Mouse (Mus musculus) left cerebral cortex, adult 8-10 months (tissue): ENCODE measurements around the gene Krtap2-4. TPM values are rescaled to one million over a fixed set of nuclear protein-coding genes. Genes with fewer than 3 reads are reported as not detected.
A peak's percentile ranks its signal among the peaks of the same experiment; 100 is the strongest.
"Not testable (repeated sequence)": the region's sequence is repeated elsewhere in the genome, so short reads cannot be mapped to it uniquely, and the experiment has no call there.

ENCODE experiments used
- DNase-seq, 2 experiments: peaks; one replicate each; pipeline ENCODE4 v3.0.0; 2022; ENCODE audit warnings: low spot score in 2 of 2
- total RNA-seq, 4 experiments: library from RNA; stranded (reverse); gene quantifications; 2 replicates each; pipeline ENCODE4 v1.2.4; 2022

Gene Krtap2-4
- total RNA-seq = not detected

DNA sequence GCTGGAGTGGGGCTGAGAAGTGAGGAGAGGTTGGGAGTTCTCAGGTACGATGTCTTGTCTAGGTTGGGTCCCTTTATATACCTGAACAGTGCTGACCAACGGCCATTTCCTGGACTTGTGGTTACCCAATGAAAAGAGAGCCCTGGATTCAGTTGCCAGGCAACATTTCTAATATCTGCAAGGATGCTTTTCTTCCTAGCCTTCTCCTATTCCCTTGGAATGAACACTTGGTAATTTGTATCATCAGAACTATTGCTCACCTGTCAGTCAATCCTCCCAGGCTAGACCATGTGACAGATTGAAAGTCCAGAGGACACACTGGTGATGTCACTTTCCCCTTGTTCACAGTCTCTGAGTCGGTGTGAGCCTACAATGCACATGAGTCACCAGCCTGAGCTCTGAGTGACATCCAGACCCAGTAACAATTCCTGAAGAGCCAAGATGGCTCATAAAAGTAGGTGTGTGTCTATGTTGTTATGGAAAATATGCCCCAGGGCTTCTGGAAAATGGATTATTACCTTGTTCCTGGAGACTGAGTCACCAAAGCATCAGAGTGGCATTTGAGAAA, at the start of gene Krtap2-4:
TSS of gene Krtap2-4 (minus strand) at position 51 of the 568 bp plus-strand sequence.
- DNase-seq = no peak

DNA sequence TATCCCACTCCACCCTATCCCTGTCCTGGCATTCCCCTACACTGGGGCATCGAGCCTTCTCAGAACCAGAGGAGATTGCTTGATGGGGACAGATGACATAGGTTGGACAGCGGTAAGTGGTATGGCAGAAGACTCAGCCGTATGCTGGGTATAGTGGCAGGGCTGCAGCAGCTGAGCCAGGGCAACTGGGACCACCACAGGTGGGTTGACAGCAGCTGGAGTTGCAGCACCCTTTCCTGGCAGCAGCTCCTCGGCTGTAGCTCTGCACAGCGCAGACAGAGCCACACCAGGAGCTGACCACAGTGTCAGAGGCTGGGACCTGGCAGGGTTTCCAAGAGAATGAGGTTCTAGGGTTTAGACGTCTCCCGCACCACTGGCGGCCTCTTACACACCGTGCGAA, 48.2 kb upstream of the Krtap2-4 start:
- DNase-seq = no peak

DNA sequence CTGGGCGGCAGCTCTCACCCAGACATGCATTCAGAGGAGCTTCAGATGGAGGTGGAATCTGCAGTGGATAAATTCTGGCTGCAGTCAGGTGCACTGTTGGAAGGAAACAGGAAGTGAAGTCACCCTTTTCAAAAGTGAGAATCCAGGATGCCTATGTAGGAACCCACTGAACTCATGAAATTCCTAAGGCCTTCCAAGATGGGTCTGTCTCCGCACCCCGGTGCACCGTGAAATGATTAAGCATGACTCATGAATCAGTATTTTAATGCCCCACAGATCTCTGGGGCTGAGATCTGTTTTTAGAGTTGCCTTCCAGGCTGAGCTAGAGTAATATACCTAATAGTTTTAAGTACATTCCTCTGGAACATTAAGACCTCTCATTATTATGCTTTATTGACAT, 44.6 kb upstream of the Krtap2-4 start:
- DNase-seq = no peak

DNA sequence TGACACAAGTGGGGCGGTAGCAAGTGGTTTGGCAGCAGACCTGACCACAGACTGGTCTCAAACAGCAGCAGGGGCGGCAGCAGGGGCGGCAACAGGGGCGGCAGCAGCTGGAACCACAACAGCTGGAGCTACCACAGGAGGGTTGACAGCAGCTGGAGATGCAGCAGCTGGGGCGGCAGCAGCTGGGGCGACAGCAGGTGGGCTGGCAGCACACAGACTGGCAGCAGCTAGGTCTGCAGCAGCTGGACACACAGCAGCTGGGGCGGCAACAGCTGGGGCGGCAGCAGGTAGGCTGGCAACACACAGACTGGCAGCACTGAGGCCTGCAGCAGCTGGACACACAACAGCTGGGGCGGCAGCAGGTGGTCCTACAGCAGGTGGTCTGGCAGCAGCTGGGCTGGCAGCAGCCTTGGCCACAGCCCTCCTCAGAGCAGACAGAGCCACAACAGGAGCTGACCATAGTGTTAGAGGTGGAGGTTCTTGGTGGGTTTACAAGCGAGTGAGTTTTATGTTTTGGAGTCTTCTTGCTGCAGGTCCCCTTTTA, 43.9 kb upstream of the Krtap2-4 start, which contains the start of gene Gm11563:
TSS of gene Gm11563 (minus strand) at position 494 of the 544 bp plus-strand sequence.
- not testable (repeated sequence) for DNase-seq

DNA sequence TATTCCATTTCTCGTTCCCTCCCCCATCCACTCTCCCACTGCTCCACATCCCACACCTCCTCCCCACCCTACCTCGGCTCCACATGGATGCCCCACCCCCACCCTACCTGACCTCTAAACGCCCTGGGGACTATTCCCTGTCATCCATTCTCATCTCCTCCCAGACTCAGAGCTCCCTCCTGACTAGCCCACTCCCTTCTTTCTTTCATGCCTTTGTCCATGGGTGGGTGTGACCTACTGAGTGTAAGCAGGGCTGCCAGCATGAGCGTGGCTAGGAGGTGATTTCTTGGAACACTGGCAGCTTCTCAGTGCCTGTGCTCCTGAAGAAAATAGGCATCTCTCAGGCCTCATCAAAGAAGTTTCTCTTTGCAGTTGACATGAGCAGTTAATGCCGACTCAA, 42.4 kb upstream of the Krtap2-4 start:
- no peak for DNase-seq

DNA sequence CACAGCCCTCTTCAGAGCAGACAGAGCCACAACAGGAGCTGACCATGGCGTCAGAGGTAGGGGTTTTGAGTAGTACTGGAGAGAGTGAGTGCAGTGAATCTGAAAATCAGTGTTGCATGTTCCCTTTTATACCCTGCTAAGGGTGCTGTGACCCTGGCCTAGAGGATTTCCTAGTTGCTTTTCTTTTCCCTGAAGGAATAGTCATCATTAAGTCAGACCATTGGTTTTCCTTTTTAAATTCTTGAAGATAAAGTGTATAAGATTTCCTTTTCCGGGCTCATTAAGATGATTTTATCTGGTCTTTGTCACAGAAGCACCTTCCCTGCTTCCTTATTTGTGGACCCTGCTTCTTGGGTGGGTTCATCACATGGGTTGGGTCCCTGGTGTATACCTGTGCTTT, 35.5 kb upstream of the Krtap2-4 start, which contains the start of gene Gm11555:
TSS of gene Gm11555 (minus strand) at position 101 of the 400 bp plus-strand sequence.
- DNase-seq = no peak

DNA sequence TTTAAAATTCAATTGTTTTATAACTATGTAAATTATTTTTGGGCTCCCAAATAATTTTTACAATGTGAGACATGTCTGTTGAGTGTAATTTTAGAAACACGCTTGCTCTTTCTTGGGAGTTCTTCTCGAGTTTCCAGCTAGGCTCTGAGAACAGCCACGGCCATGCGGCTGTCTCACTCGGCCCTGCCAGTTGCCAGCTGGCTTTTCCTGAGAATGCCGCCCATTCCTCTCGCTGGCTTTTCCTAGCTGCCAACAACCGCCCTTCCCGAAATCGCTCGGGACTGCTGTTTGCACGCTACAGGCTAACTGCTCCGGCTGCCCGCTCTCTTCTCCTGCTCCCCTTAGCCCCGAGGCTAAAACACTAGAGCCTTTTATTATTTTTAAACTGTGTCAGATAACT, 31.8 kb upstream of the Krtap2-4 start:
- no peak for DNase-seq

DNA sequence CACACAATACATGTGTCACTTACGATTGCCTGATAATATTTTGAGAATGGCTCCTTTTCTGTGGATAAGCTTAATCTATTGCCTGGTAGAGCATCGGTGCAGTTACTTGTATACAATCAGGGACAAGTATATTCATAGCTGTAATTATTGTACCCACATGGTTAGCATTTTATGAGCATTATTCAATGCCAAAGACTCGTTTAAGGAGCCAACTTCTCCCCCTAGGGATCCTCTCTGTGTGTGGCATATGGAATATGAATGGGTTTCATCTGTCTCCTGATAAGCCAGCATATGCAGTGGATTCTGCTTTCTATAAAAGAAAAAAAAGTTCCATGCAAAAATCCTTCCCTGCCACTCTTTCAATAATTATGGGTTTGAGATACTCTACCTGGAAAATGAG, 29.7 kb upstream of the Krtap2-4 start:
- no peak for DNase-seq

DNA sequence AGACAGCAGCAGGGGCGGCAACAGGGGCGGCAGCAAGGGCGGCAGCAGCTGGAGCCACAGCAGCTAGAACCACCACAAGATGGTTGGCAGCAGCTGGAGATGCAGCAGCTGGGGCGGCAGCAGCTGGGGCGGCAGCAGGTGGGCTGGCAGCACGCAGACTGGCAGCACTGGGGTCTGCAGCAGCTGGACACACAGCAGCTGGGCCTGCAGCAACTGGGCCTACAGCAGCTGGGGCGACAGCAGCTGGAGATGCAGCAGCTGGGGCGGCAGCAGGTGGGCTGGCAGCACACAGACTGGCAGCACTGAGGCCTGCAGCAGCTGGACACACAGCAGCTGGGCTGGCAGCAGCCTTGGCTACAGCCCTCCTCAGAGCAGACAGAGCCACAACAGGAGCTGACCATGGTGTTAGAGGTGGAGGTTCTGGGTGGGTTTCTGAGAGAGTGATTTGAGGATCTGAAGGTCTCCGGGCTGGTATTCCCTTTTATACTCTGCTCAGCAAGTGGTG, 29.0 kb upstream of the Krtap2-4 start, which contains the start of gene Krtap4-7:
TSS of gene Krtap4-7 (minus strand) at position 455 of the 505 bp plus-strand sequence.
- not testable (repeated sequence) for DNase-seq

DNA sequence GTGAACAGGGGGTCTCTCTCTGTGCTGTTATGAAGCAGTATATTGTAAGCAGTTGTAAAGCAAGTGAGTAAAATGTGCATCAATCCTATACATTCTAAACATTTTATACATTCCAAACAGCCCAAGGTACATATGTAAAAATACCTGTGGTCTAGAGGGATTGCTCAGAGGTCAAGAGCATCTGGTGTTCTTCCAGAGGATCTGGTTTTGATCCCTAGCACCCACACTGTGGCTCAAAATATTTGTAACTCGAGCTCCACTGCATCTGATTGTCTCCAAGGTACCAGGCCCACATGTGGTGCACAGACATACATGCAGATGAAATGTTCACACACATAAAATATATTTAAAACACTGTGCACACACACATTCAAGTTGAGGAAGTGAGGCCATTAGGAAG, 26.3 kb upstream of the Krtap2-4 start:
- DNase-seq = no peak

DNA sequence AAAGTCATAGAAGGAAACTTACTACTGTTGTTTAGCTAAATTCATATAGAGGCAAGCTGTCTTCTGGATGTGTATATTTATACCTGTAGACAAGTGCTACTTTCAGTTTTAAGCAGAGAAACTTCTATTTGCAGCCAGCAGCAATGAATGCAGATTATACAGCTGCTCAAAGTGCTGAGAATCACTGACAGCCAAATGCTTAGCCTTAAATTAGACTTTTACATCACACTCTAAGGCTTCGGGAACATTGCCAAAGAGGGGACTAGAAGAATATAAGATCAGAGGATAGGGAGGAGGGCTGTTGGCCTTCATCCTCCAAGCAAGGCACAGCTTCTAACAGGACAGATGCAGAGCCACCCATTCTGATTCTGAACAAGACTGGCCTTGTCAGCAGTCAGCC, 22.4 kb upstream of the Krtap2-4 start:
- no peak for DNase-seq

DNA sequence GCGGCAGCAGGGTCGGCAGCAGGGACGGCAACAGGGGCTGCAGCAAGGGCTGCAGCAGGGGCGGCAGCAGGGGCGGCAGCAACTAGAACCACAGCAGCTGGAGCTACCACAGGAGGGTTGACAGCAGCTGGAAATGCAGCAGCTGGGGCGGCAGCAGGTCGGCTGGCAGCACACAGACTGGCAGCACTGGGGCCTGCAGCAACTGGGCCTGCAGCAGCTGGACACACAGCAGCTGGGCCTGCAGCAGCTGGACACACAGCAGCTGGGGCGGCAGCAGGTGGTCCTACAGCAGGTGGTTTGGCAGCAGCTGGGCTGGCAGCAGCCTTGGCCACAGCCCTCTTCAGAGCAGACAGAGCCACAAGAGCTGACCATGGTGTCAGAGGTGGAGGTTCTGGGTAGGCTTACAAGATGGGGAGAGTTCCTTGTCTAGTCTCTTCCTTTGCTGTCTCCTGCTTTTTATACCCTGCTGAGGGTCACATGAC, 20.0 kb upstream of the Krtap2-4 start, which contains the start of gene Krtap4-2:
TSS of gene Krtap4-2 (minus strand) at position 432 of the 482 bp plus-strand sequence.
- DNase-seq = no peak

DNA sequence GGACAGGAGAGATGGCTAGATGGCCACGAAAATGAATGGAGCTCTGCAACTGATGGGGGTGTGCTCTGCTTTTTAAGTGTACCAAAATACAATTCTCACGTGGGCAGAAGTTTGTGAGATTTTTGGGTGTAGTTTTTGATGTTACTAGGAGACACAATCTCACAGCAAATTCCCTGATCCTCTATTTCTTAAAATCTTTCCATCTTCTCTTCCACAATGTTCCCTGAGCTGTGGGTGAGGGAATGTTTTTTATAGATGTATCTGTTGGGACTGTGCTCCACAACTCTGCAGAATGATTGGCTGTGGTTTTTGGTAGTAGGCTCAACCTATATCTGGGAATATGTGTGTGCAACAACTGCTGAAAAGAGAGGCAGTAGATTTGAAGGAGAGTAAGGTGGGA, 18.6 kb upstream of the Krtap2-4 start:
- DNase-seq = peak in 1 of 2 experiments; percentile 17

DNA sequence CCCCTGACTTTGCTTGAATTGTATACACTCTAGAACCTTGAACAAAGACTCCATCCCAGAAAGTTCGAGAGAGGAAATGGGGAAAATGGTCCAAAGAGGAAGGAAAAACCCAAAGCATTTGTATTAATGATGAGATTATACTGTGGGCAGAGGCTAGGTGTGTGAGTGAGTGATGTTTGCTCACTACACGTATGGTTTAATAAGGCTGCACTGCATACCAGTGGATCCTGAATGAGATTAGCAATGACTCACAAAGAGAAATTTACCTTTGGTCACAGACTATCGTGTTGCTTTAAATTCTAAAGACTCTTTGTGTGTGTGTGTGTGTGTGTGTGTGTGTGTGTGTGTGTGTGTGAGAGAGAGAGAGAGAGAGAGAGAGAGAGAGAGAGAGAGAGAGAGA, 16.2 kb upstream of the Krtap2-4 start:
- no peak for DNase-seq

DNA sequence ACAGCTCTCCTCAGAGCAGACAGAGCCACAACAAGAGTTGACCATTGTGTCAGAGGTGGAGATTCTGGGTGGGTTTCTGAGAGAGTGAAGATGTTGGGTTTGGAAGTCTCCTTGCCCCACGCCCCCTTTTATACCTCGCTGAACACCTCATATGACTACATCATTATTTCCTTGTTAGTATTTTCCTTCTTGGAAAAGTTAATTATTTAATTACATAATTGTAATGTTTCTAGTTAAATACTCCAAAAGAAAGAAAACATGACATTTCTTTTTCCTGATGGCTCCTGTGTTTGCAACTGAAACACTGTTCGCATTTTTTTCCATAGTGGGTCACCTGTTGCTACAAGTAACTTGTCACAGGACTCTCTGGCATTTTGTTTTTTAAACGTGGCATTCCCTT, 13.5 kb upstream of the Krtap2-4 start, which contains the start of gene Krtap4-1:
TSS of gene Krtap4-1 (minus strand) at position 101 of the 400 bp plus-strand sequence.
- no peak for DNase-seq

DNA sequence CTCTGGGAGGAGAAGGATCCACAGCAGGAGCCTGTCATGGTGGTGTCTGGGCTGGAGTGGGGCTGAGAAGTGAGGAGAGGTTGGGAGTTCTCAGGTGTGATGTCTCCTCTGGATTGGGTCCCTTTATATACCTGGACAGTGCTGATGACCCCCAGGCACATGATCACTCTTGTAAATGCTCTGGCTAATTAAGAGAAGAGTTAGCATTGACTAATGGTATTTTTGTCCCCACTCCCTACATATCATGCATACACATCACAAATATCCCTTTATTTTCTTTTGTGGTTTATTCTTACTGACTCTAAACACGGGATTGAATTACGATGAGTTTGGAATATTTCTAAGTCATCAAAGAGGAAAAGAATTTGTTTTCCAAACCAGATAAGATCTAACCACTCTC, 5.7 kb upstream of the Krtap2-4 start, which contains the start of gene Gm11562:
TSS of gene Gm11562 (minus strand) at position 101 of the 400 bp plus-strand sequence.
- DNase-seq = no peak

DNA sequence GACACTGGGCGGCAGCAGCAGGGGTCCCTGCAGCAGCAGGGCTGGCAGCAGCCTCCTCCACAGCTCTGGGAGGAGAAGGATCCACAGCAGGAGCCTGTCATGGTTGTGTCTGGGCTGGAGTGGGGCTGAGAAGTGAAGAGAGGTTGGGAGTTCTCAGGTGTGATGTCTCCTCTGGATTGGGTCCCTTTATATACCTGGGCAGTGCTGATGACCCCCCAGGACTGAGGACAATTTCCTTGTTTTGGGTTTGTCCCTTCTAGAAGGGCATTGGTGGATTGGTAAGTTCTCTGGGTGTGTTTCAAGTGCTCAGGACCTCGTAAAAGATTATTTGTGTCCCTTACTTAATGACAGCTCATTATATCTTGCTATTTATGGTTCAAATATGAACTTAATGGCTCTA, 4.6 kb downstream of the Krtap2-4 start, which contains the start of gene Gm11937:
TSS of gene Gm11937 (minus strand) at position 101 of the 400 bp plus-strand sequence.
- not testable (repeated sequence) for DNase-seq

DNA sequence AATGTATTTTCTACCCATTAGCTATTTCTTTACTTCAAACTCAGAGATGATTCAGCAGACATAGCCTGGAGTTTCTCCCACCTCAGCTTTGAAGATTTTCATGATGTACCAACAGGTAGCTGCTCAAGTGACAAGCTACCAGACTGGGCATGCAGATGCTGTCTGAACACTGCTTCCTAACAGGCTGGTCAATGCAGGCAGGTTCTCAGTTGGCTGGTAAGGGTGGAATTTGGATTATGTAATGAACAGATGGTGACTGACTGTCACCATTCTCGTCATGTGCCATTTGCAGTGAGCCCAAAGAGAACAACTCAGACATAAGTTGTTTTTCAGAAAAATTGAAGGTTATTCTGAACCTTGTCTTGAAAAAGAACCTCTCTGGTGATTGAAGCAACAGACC, 5.5 kb downstream of the Krtap2-4 start:
- peak in 1 of 2 experiments; percentile 64 for DNase-seq

DNA sequence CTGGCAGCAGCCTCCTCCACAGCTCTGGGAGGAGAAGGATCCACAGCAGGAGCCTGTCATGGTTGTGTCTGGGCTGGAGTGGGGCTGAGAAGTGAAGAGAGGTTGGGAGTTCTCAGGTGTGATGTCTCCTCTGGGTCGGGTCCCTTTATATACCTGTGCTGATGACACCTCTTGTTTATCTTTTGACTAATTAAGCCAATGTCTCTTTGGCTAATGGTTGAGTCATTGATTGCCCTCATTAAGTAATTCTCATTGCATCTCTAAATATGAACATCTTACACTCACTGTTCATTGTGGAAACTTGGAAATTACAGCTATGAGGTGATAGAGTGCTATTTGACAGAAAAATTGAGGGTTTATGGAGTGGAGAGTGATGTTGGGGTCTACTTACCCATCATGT, 11.4 kb downstream of the Krtap2-4 start, which contains the start of gene Gm11938:
TSS of gene Gm11938 (minus strand) at position 101 of the 400 bp plus-strand sequence.
- DNase-seq = not testable (repeated sequence)

DNA sequence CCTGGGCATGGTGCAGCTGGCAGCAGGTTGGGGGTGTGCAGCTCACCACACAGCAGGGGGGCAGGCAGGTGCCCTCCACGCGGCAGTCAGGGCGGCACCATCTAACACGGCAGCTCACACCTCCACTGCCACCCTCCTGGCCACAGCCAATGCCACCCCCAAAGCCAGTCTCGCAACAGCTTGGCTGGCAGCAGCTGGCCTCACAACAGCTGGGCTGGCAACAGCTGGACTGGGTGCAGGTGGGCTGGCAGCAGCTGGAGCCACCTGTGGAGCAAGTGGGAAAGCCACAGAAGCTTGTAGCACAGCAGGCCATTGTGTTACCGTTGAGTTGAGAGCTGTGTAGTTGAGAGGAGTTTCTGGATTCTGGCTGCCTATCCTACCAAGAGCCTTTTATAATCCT, 16.9 kb downstream of the Krtap2-4 start, which contains the start of gene Krtap9-3:
TSS of gene Krtap9-3 (minus strand) at position 364 of the 400 bp plus-strand sequence.
- not testable (repeated sequence) for DNase-seq

DNA sequence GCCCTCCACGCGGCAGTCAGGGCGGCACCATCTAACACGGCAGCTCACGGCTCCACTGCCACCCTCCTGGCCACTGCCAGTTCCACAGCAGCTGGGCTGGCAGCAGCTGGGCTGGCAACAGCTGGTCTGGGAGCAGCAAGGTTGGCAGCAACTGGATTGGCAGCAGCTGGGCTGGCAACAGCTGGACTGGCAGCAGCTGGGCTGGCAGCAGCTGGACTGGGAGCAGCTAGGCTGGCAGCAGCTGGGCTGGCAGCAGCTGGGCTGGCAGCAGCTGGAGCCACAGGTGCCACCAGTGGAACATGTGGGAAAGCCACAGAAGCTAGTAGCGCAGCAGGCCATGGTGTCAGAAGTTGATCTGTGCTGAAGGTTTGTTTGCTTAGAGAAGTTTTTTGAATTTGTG, 23.7 kb downstream of the Krtap2-4 start, which contains the start of gene Krtap1-3:
TSS of gene Krtap1-3 (minus strand) at position 359 of the 400 bp plus-strand sequence.
- DNase-seq = no peak

DNA sequence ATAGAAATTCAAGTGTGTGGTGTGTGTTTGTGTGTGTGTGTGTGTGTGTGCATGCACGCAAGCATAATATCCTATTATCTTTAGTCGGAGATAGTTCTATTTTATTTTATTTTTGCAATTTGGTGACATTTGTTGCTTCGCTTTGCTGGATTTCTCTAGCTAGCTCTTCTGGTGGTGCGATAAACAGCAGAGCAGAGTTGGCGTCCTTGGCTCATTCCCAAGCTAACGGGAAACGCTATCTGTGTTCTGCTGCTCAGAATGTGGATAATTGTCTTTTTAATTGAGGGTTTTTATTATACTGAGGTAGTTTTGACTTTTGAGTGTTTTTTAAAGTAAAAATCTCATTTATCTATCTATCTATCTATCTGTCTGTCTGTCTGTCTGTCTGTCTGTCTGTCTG, 29.6 kb downstream of the Krtap2-4 start:
- no peak for DNase-seq
